Mouse (Mus musculus): Measurements from ENCODE around the gene Lgi4.

- TF ChIP-seq CTCF (IDR thresholded peaks at IDR 0.05), result no peak
- TF ChIP-seq EP300 (IDR thresholded peaks at IDR 0.05), result no peak
Observed at GRCm38 (mm10) chr7:31050921-31051320, 8.2 kb upstream of the Lgi4 start.
